Mouse (Mus musculus) heart, embryonic 11.5 days (tissue): ENCODE measurements around the gene Cyb5r4. TPM values are rescaled to one million over a fixed set of nuclear protein-coding genes. Genes with fewer than 3 reads are reported as not detected.

Source experiments
- ATAC-seq: fragments of 200-750 bp; cut with Nextera tagmentation; replicated peaks from 2 replicates; pipeline ENCODE4 v1.8.0; 2017; ENCODE audit warnings: moderate library complexity; ENCODE audit not compliant: insufficient number of reproducible peaks, low FRiP score, low TSS enrichment
- H3K27ac ChIP-seq: fragments of 300-500 bp; sonication (generic); 2 replicates; pipeline ENCODE4 v1.5.1; 2014; ENCODE audit warnings: mild to moderate bottlenecking, low read depth, low read length
- H3K27me3 ChIP-seq: fragments of 300-500 bp; sonication (generic); 2 replicates; pipeline ENCODE4 v1.6.1; 2014; ENCODE audit warnings: mild to moderate bottlenecking, low read length, mixed read lengths; ENCODE audit not compliant: control insufficient read depth, insufficient read depth
- H3K36me3 ChIP-seq: fragments of 300-500 bp; sonication (generic); 2 replicates; pipeline ENCODE4 v1.6.1; 2014; ENCODE audit warnings: mild to moderate bottlenecking, low read length, moderate library complexity, mixed read lengths; ENCODE audit not compliant: control insufficient read depth, insufficient read depth
- H3K4me1 ChIP-seq: fragments of 300-500 bp; sonication (generic); 2 replicates; pipeline ENCODE4 v1.6.1; 2014; ENCODE audit warnings: low read length; ENCODE audit not compliant: control insufficient read depth, insufficient read depth
- H3K4me2 ChIP-seq: fragments of 300-500 bp; sonication (generic); 2 replicates; pipeline ENCODE4 v1.6.1; 2014; ENCODE audit warnings: mild to moderate bottlenecking, moderate library complexity
- H3K4me3 ChIP-seq: fragments of 300-500 bp; sonication (generic); 2 replicates; pipeline ENCODE4 v1.5.1; 2014; ENCODE audit warnings: low read depth, low read length
- H3K9ac ChIP-seq: fragments of 300-500 bp; sonication (generic); 2 replicates; pipeline ENCODE4 v1.6.1; 2014; ENCODE audit warnings: mild to moderate bottlenecking, low read depth, low read length, moderate library complexity
- H3K9me3 ChIP-seq: fragments of 300-500 bp; sonication (generic); replicated peaks from 2 replicates; pipeline ENCODE4 v1.6.1; 2016; ENCODE audit warnings: low read length; ENCODE audit not compliant: control insufficient read depth
- WGBS: fragments of 180-500 bp; shearing (Covaris S2); extraction: QIAGEN DNeasy Blood & Tissue Kit; methylation state at CpG from one replicate; pipeline ENCODE4 v1.1.7; 2014; ENCODE audit not compliant: insufficient replicate concordance; 5-methylcytosine and 5-hydroxymethylcytosine counted together
- polyA plus RNA-seq: library from polyadenylated mRNA; unstranded; fragments of >200 nt; fragmentation: Nextera tagmentation; extraction: Ambion mirVana; gene quantifications from 2 replicates; pipeline ENCODE4 v1.2.1, GENCODE M21; 2014

Gene Cyb5r4
- polyA plus RNA-seq, 1 experiment from 2014 or later = 52.0 TPM

DNA sequence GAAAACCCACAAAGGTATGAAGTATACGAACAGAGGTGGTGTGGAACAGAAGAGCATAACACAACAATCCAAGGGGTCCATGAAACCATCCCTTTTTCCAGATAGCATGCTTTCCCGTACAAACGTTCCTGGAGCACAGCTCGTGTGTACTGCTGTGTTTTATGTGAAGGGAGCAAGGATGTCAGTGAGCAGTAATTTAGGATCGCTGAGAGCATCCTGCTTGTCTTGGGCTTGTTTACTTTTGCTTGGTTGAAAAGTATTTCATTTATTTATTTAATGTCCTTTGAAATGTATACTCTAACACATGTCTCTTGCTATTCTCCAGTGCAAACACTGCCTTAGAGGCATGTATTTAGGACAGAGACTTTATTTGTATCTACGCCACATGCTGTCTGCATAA, 36.7 kb upstream of the Cyb5r4 start:
- Histone ChIP-seq H3K9me3 (no peaks in the 10 kb centered on the region), H3K4me1 (no peaks in the 10 kb centered on the region), H3K9ac (no peak overlapping the region), H3K4me2 (no peak overlapping the region), H3K27me3 (no peaks in the 10 kb centered on the region), H3K27ac (no peak overlapping the region), H3K4me3 (no peak overlapping the region), H3K36me3 (no peaks in the 10 kb centered on the region)
- 66% methylated on average over 6 of the region's 6 CpGs for WGBS
- ATAC-seq = no peak

DNA sequence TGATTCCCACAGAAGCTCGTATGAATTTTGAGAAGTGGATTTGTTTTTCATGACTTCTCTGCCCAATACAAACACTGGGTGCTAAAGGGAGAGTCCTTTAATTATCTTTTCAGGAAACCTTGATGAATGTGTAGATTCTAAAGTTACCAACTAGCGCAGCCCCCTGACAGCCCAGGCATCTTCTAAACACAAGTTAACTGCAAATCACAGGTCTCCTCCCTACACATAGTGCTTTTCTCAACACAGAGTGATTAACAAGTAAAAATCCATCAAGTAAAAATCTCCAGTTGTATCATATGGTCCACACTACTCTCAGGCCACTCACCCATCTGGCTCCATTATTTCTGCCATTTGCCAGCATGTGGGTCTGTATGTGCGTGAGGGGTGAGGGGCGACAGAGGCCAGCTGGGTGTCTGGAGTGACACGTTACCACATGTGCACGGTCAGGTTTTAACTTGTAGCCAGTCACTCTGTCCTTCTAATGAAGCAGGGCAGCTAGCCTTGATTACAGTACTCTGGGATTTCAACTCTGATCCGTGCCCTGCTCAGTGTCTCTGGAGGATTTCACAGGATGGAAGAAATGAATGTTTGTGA, 35.0 kb upstream of the Cyb5r4 start:
- no peaks in the 10 kb centered on the region for H3K9me3 ChIP-seq
- H3K9ac ChIP-seq = no peak overlapping the region
- H3K36me3 ChIP-seq = no peaks in the 10 kb centered on the region
- 48% methylated on average over 7 of the region's 7 CpGs for WGBS
- no peak overlapping the region for H3K27ac ChIP-seq
- peaks cover 6% of the 10 kb centered on the region; the same call in 1 of the 2 replicates for H3K4me1 ChIP-seq
- H3K27me3 ChIP-seq = no peaks in the 10 kb centered on the region
- ATAC-seq = no peak
- no peak overlapping the region for H3K4me3 ChIP-seq
- H3K4me2 ChIP-seq = no peak overlapping the region

DNA sequence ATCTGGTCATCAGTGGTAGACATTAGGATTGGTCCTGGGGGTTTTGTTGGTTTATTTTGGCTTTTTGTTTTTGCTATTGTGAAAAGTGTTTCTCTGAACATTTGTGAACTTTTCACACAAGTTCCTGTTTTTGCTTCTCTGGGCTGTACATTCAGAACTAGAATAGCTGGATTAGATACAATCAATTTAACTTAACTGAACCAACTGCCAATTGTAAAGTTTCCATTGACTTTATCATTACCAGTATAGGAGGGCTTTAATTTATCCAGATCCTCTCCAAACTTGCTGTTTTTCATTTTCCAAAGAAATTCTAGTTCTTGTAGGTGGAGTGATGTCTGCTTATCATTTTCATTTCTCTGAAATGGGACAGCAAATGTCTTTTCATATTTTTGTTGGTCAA, 32.0 kb upstream of the Cyb5r4 start:
- Histone ChIP-seq H3K27ac (no peak overlapping the region), H3K27me3 (no peaks in the 10 kb centered on the region), H3K9me3 (no peaks in the 10 kb centered on the region), H3K4me2 (no peak overlapping the region), H3K4me1 (peaks cover 8% of the 10 kb centered on the region; the same call in 1 of the 2 replicates), H3K36me3 (no peaks in the 10 kb centered on the region), H3K9ac (no peak overlapping the region), H3K4me3 (no peak overlapping the region)
- ATAC-seq = no peak

DNA sequence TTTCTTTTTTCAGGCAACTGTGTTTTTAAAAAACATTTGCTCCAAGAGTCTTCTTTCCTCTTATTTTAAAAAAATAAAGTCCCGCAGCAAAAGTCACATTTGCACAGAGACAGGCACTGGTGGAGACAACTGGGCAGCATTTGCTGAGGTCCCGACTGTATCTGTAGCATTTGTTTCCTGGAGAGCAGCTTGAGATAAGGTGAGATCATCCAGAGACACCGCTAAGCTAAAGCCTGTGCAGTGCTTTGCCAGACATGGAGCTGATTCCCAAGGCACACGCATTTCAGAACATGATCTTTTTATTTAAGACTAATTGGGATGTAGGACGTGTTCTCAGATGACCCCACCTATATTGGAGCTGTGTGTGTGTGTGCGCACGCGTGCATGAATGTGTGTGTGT, 30.1 kb upstream of the Cyb5r4 start:
- Histone ChIP-seq H3K4me3 (no peak overlapping the region), H3K4me2 (no peak overlapping the region), H3K9ac (no peak overlapping the region), H3K9me3 (no peaks in the 10 kb centered on the region), H3K4me1 (peaks cover 8% of the 10 kb centered on the region; the same call in 1 of the 2 replicates), H3K36me3 (no peaks in the 10 kb centered on the region), H3K27ac (no peak overlapping the region), H3K27me3 (no peaks in the 10 kb centered on the region)
- ATAC-seq = no peak
- 45% methylated on average over 8 of the region's 8 CpGs for WGBS

DNA sequence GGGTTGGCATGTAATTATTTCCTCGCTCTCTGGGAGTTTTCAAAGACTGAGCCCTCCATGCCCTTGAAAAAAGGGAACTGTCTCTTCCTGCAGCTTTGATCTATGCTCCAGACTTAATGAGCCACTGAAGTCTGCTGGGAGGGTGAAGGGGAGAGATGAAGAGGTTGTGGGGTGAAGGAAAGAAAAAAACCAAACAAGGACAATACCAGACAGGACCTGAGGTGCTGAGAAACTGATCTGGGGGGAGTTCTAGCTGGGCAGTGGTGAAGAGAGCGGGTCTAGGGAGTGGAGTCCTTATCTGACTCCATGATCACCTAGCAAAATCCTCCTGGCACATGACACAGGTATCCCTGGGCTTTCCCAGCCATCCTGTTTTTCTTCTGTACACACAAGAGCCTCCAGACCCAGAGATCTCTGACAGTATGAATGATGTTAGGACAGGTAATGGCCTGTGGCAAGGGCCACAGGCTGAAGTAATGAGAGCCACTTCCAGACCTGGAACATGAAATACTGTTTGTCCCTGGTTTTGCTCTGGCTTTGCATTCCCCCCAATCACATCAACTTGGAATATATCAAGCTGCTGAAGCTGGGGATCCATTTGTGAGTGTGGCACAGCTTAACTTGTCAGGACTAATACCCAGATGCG, 24.6 kb upstream of the Cyb5r4 start:
- Histone ChIP-seq H3K9ac (no peak overlapping the region), H3K27me3 (no peaks in the 10 kb centered on the region), H3K9me3 (no peaks in the 10 kb centered on the region), H3K4me1 (no peaks in the 10 kb centered on the region), H3K27ac (no peak overlapping the region), H3K36me3 (no peaks in the 10 kb centered on the region), H3K4me3 (no peak overlapping the region), H3K4me2 (no peak overlapping the region)
- no peak for ATAC-seq
- WGBS = 74% methylated on average over 3 of the region's 3 CpGs

DNA sequence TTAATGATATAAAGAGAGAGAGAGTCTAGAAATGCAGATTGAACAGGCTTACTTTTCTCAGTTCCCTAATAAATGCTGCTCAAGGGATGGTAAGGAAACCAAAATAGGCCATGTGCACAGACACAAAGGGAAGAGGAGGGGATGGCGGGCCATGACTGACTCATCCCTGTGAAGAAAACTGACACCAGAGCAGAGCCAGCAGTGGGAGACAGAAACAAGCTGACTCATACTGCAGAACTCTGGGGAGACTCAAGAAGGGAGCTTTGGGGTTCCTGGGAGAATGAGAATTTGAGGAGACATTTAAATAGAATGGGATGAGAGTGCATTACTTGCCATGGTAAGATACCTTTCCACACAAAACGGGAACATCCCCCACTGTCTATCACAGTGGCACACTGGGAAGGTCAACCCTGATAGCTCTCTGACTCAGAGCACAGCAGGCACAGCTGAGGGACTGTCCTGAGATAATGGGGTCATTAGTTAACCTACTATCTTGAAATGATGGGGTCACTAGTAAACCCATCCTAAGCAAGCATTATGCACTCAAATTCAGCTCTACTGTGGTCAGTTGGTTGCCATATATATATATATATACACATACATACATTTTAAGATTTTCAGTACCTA, 21.7 kb upstream of the Cyb5r4 start:
- whole genome bisulfite sequencing = 44% methylated on average over 2 of the region's 2 CpGs
- no peaks in the 10 kb centered on the region for H3K27me3 ChIP-seq
- no peak overlapping the region for H3K4me3 ChIP-seq
- no peak for ATAC-seq
- no peak overlapping the region for H3K9ac ChIP-seq
- H3K36me3 ChIP-seq = no peaks in the 10 kb centered on the region
- no peak overlapping the region for H3K27ac ChIP-seq
- H3K4me2 ChIP-seq = no peak overlapping the region
- no peaks in the 10 kb centered on the region for H3K9me3 ChIP-seq
- no peaks in the 10 kb centered on the region for H3K4me1 ChIP-seq

DNA sequence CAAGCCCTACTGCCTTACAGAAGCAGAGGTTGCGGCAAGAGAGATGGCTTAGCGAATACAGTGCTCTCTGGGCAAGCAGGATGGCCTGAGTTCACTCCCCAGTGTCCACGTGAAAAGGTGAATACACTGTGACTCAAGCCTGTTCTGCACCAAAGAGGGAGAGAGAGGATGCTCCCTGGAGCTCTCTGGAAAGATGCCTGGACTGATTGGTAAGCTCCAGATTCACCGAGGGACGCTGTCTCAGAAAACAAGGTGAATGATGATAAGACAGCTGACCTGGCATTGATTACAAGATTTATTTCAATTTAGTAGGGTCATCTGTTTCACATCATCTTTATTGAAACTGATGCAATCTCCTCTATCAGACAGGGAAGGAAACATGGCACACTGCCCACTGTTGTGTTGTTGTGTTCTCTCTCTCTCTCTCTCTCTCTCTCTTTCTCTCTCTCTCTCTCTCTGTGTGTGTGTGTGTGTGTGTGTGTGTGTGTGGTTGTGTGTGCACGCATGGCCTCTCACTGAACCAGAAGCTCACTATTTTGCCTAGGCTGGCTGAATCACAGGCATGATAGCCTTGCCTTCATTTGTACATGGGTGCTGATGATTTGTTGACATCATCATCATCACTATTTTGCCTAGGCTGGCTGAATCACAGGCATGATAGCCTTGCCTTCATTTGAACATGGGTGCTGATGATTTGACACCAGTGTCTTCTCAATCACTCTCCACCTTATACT, 16.9 kb upstream of the Cyb5r4 start:
- Histone ChIP-seq H3K9me3 (no peaks in the 10 kb centered on the region), H3K27ac (no peak overlapping the region), H3K27me3 (no peaks in the 10 kb centered on the region), H3K4me1 (no peaks in the 10 kb centered on the region), H3K4me2 (no peak overlapping the region), H3K4me3 (no peak overlapping the region), H3K9ac (no peak overlapping the region), H3K36me3 (no peaks in the 10 kb centered on the region)
- 57% methylated on average over 6 of the region's 6 CpGs for WGBS
- peak; percentile 53 for ATAC-seq

DNA sequence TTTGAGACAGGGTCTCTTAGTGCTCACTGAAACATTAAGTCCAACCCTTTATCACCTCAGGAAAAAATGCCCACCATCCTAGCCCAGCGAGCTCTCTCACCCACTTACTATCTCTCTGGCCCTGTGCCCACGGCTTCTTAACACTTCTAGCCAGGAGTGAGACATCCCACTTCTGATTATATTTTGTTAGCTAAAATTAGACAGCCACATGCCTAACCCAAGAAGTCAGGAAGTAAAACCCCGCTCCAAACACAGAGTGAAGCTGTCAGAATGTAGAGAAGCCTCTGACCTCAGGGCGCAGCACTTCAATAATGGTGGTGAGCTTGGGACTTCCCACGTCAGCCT, 16.4 kb upstream of the Cyb5r4 start:
- no peak overlapping the region for H3K4me2 ChIP-seq
- peak; percentile 60 for ATAC-seq
- 20% methylated on average over 5 of the region's 5 CpGs for WGBS
- no peak overlapping the region for H3K27ac ChIP-seq
- H3K9me3 ChIP-seq = no peaks in the 10 kb centered on the region
- H3K9ac ChIP-seq = no peak overlapping the region
- H3K4me3 ChIP-seq = no peak overlapping the region
- H3K27me3 ChIP-seq = no peaks in the 10 kb centered on the region
- H3K36me3 ChIP-seq = no peaks in the 10 kb centered on the region
- H3K4me1 ChIP-seq = no peaks in the 10 kb centered on the region
